Mouse (Mus musculus) lung, adult 2 months (tissue): Measurements from ENCODE around the gene Spsb4. TPM values are rescaled to one million over a fixed set of nuclear protein-coding genes. Genes with fewer than 3 reads are reported as not detected.

Experiments used
- DNase-seq: peaks from one replicate; pipeline ENCODE4 v3.0.0; 2022
- H3K4me1 ChIP-seq: fragments of 200-500 bp; 2 replicates; pipeline ENCODE4 v1.6.1; 2011; ENCODE audit warnings: low read length; ENCODE audit not compliant: control insufficient read depth, insufficient read depth
- H3K4me3 ChIP-seq: fragments of 200-500 bp; replicated peaks from 2 replicates; pipeline ENCODE3; 2011; ENCODE audit warnings: low read depth, mild to moderate bottlenecking, control low read depth, low read length; ENCODE audit errors: extremely low read depth
- CTCF ChIP-seq: fragments of 200-500 bp; IDR thresholded peaks from 2 replicates; pipeline ENCODE4 v1.5.1; 2011; ENCODE audit warnings: mild to moderate bottlenecking, low read length, control low read depth; ENCODE audit not compliant: insufficient read depth
- POLR2A ChIP-seq: fragments of 200-500 bp; IDR thresholded peaks from 2 replicates; pipeline ENCODE4 v1.6.1; 2011; ENCODE audit warnings: low read depth, mild to moderate bottlenecking, control low read depth, low read length, borderline replicate concordance; ENCODE audit errors: extremely low read depth
- WGBS: fragments of 180-500 bp; shearing (Covaris S2); methylation state at CpG from one replicate; pipeline ENCODE4 v1.1.7; 2018; 5-methylcytosine and 5-hydroxymethylcytosine counted together
- polyA plus RNA-seq: library from polyadenylated mRNA; depleted of rRNA; stranded (reverse); fragments of >200 nt; gene quantifications from 2 replicates; pipeline ENCODE4 v1.2.3, GENCODE M21; 2012

Gene Spsb4
- polyA plus RNA-seq, 1 experiment, result 0.62 TPM

DNA sequence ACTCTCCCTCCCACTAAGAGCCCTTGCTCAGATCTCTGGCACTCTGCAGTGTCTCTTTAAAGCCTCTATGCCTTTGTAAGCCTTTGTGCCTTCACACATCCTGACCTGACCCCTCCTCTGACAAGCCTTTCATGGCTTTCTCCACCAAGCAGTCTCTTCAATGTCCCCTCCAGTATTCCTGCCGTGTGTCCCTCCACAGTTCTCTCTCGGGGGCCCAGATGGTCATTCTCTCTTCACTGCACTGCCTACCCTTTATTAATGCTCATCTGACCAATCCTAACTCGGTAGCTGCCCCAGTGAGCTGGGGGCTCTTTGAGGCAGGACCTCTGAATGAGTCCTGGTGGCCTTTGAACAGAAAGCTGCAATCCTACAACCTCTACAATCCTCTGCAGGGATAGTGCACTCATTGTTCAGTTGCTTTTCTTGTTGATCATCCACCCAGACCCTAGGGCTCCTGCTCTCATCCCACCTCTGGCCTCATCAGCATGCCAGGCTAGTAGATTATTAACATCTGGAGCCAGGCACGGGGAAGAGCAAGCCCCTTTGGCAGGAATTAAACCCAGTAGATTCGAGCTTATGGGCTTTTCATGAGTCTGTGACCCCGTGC, 60.5 kb downstream of the Spsb4 start:
- 50% methylated on average over 6 of the region's 6 CpGs for WGBS
- no peak for DNase-seq

DNA sequence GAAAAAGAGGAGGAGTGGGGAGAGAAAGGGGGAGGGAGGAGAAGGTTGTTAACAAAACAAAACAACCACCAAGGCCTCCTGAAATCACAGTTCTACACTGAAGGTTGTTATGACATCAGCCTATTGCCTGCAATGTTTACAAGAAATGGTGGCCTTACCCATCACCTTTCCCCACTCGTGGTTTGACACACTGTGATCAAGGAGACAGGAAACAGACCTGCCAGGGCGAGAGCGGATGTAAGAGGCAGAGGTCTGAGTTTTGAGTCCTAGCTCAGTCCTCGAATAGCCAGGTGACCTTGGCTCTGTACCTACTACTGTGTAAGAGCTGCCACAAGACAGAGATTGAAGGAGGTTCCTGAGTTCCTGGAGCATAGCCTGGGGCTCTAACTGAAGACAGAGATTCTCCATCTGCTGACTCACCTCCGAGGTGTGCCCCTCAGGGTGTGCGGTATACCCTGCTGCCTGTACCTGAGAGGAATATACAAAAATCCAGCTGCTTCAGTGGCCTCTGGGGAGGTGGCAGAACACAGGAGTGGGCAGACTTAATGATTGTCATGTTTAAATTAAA, 61.3 kb downstream of the Spsb4 start:
- Histone ChIP-seq H3K4me1 (no peaks in the 10 kb centered on the region), H3K4me3 (no peak overlapping the region)
- DNase-seq, result no peak
- 50% methylated on average over 6 of the region's 6 CpGs for whole genome bisulfite sequencing
- no peak for TF ChIP-seq CTCF
- TF ChIP-seq POLR2A, result no peak

More for the DNA sequence above, 60.5 kb downstream of the Spsb4 start:
- TF ChIP-seq POLR2A (no peak), CTCF (no peak)
- no peak overlapping the region for H3K4me3 ChIP-seq
- no peaks in the 10 kb centered on the region for H3K4me1 ChIP-seq

GRCm38 (mm10) chr9:96956646-96957297, 61.9 kb downstream of the Spsb4 start:
- TF ChIP-seq CTCF (no peak), POLR2A (no peak)
- WGBS, result 54% methylated on average over 6 of the region's 6 CpGs
- no peak for DNase-seq
- Histone ChIP-seq H3K4me1 (no peaks in the 10 kb centered on the region), H3K4me3 (no peak overlapping the region)

DNA sequence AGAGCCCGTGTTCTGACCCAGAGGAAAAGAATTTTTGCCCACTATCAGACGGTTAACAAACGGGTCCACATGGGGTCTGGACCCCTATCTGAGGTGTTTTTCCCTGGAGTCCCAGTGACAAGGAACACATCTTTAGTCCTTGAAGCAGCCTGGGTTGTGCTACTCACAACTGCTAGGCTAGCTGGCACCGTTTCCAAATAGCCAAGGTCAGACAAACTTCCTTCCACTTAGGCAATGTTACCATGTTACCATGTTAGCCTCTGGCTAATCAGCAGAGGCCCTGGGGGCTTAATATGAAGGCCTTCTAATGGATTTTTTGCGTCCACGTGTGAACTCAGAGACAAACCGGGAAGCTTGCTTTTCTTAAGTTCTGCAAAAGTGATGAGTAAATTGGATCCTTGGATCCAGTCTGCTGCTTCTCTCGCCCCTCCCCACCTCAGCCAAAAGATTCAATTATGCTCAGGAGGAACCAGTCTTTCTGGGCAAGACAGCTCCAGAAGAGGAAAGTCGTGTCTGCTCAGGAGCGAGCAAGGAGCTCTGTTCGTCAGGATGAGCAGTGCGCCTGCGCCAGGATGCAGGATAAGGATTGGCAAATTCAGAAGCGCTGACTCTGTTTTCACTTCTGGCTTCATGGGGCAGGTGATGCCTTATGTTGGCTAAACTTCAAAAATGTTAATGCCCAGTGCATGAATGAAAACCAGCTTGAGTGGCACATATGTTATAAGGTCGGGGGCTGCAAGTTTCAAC, 64.4 kb downstream of the Spsb4 start:
- TF ChIP-seq POLR2A, result no peak
- no peak for TF ChIP-seq CTCF
- no peak for DNase-seq
- Histone ChIP-seq H3K4me3 (no peak overlapping the region), H3K4me1 (no peaks in the 10 kb centered on the region)
- 79% methylated on average over 15 of the region's 15 CpGs for WGBS

DNA sequence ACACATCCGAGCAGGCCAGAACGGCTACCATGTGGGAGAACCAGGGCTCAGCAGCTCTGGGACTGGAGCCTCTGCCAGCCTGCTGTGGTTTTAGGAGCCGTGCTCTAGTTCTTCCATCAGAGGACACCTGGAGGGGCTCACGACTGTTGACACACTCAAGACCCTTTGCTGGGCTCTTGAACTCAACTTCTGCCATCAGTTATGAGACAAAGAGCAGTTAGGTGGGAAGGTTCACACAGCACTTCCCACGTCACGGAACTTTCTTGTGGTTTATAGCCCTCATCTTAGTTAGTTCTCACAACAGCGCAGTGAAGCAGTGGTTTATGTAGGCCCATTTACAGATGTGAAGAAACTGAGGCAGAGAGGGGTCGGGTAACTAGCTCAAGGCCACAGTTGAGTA, 65.2 kb downstream of the Spsb4 start:
- DNase-seq, result no peak
- Histone ChIP-seq H3K4me3 (no peak overlapping the region), H3K4me1 (no peaks in the 10 kb centered on the region)
- no peak for TF ChIP-seq POLR2A
- TF ChIP-seq CTCF, result no peak
- WGBS, result 82% methylated on average over 8 of the region's 8 CpGs

- Histone ChIP-seq H3K4me3 (no peak overlapping the region), H3K4me1 (no peaks in the 10 kb centered on the region)
- 26% methylated on average over 9 of the region's 9 CpGs for WGBS
- TF ChIP-seq CTCF, result no peak
- no peak for TF ChIP-seq POLR2A
- no peak for DNase-seq
Measured at GRCm38 (mm10) chr9:96952310-96952975, 66.2 kb downstream of the Spsb4 start.

DNA sequence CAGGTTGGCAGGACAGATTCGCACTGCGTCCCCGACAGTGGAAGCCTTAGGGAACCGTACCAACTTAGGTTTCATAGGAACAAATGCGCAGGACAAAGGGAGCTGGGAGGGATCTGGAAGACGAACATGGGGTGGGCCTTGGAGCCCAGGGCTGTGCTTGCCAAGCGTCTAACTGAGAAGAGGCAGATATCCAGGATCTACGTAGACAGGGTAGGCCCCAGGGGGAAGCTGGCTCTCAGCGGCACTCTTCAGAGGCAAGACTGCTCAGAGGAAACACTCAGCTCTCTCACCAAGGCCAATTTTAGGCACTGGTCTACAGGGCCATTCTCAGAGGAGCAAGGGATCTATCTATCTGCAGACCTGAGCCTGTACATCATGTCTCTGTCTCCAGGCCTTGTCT, 69.1 kb downstream of the Spsb4 start:
- no peaks in the 10 kb centered on the region for H3K4me1 ChIP-seq
- WGBS, result 78% methylated on average over 9 of the region's 9 CpGs
- H3K4me3 ChIP-seq, result no peak overlapping the region
- DNase-seq, result no peak
- no peak for TF ChIP-seq POLR2A
- TF ChIP-seq CTCF, result no peak

- DNase-seq, result no peak
- Histone ChIP-seq H3K4me3 (no peak overlapping the region), H3K4me1 (no peaks in the 10 kb centered on the region)
- WGBS, result 72% methylated on average over 5 of the region's 5 CpGs
- TF ChIP-seq POLR2A (no peak), CTCF (no peak)
Measured at GRCm38 (mm10) chr9:96948546-96948945, 70.1 kb downstream of the Spsb4 start.

DNA sequence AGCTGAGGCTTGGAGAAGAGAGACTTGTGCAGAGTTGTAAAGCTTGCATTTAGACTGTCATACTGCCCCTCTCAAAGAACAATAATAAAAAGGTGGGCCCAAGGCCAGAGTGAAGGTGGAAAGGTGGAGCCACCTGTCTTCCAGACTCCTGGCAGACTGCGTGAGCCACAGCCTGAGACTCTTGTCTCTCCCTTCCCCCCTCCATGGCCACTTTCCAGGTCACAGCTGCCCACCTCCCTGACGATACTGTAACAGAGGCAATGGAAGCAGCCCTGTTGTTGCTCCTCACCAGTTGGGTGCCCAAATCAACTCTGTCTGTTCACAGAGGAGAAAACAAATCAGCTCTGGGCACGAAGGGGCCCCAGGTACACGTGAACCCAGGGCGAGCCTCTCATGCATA, 71.5 kb downstream of the Spsb4 start:
- WGBS, result 69% methylated on average over 5 of the region's 5 CpGs
- no peaks in the 10 kb centered on the region for H3K4me1 ChIP-seq
- H3K4me3 ChIP-seq, result no peak overlapping the region
- TF ChIP-seq CTCF (no peak), POLR2A (no peak)
- no peak for DNase-seq
